Mouse (Mus musculus) liver, embryonic 14.5 days (tissue): ENCODE measurements around the gene Parp16. TPM values are rescaled to one million over a fixed set of nuclear protein-coding genes. Genes with fewer than 3 reads are reported as not detected.
"Not testable (repeated sequence)": the region's sequence is repeated elsewhere in the genome, so short reads cannot be mapped to it uniquely, and the experiment has no call there.

Experiments
- ATAC-seq: fragments of 200-750 bp; cut with Nextera tagmentation; 2 replicates; pipeline ENCODE4 v1.8.0; 2017; ENCODE audit warnings: moderate number of reproducible peaks, mild to moderate bottlenecking, moderate library complexity; ENCODE audit not compliant: insufficient read depth
- DNase-seq, 3 experiments: peaks; one replicate each; pipeline ENCODE4 v3.0.0-alpha.2; 2012 to 2013; ENCODE audit warnings: low read depth in 3 of 3, low spot score in 3 of 3
- H3K27ac ChIP-seq: fragments of 300-500 bp; sonication (generic); 2 replicates; pipeline ENCODE4 v1.5.1; 2014; ENCODE audit warnings: moderate library complexity, mild to moderate bottlenecking, control low read depth, inconsistent platforms
- H3K27me3 ChIP-seq: fragments of 300-500 bp; sonication (generic); 2 replicates; pipeline ENCODE4 v1.6.1; 2014; ENCODE audit warnings: mild to moderate bottlenecking, low read length, moderate library complexity; ENCODE audit not compliant: control insufficient read depth, insufficient read depth
- H3K36me3 ChIP-seq: fragments of 300-500 bp; sonication (generic); replicated peaks from 2 replicates; pipeline ENCODE4 v1.6.1; 2014; ENCODE audit warnings: low read depth; ENCODE audit not compliant: control insufficient read depth, insufficient read depth
- H3K4me1 ChIP-seq, 2 experiments: fragments of 200-500 bp in 1 of 2; fragments of 300-500 bp in 1 of 2; sonication (generic) in 1 of 2; replicated peaks; 2 replicates each; pipeline ENCODE4 v1.6.1; 2012 to 2014; ENCODE audit warnings: antibody characterized with exemption in 1 of 2, inconsistent platforms in 1 of 2, low read length in 1 of 2; ENCODE audit not compliant: control insufficient read depth in 2 of 2, insufficient read depth in 2 of 2
- H3K4me2 ChIP-seq: fragments of 300-500 bp; sonication (generic); 2 replicates; pipeline ENCODE4 v1.6.1; 2014; ENCODE audit warnings: low read depth, mild to moderate bottlenecking, control low read depth, moderate library complexity
- H3K4me3 ChIP-seq, 2 experiments: fragments of 200-500 bp in 1 of 2; fragments of 300-500 bp in 1 of 2; sonication (generic) in 1 of 2; 2 replicates each; pipeline ENCODE4 v1.5.1; 2012 to 2014; ENCODE audit warnings: low read depth in 2 of 2, low read length in 2 of 2, mild to moderate bottlenecking in 2 of 2, control low read depth in 1 of 2, inconsistent platforms in 1 of 2, moderate library complexity in 1 of 2; ENCODE audit not compliant: insufficient read depth in 1 of 2
- H3K9ac ChIP-seq: fragments of 300-500 bp; sonication (generic); replicated peaks from 2 replicates; pipeline ENCODE4 v1.6.1; 2014; ENCODE audit warnings: mild to moderate bottlenecking, control low read depth, moderate library complexity
- H3K9me3 ChIP-seq: fragments of 300-500 bp; sonication (generic); 2 replicates; pipeline ENCODE4 v1.6.1; 2016; ENCODE audit warnings: low read length, mixed read lengths; ENCODE audit not compliant: control insufficient read depth
- CTCF ChIP-seq: IDR thresholded peaks from 2 replicates; pipeline ENCODE4 v1.5.1; 2016; ENCODE audit warnings: antibody characterized with exemption, low read depth, control low read depth
- EP300 ChIP-seq: IDR thresholded peaks from 2 replicates; pipeline ENCODE4 v1.6.1; 2016; ENCODE audit warnings: antibody characterized with exemption, low read depth
- whole genome bisulfite sequencing: fragments of 180-500 bp; shearing (Covaris S2); extraction: QIAGEN DNeasy Blood & Tissue Kit; methylation state at CpG from one replicate; pipeline ENCODE4 v1.1.7; 2014; ENCODE audit not compliant: insufficient replicate concordance; 5-methylcytosine and 5-hydroxymethylcytosine counted together
- polyA plus RNA-seq, 2 experiments: library from polyadenylated mRNA; depleted of rRNA in 1 of 2; stranded (reverse) in 1 of 2; unstranded in 1 of 2; fragments of >200 nt; fragmentation: Nextera tagmentation in 1 of 2; extraction: Ambion mirVana in 1 of 2; gene quantifications; 2 replicates each; pipeline versions ENCODE4 v1.2.1 to v1.2.3; 2012 to 2014

The Parp16 gene
- polyA plus RNA-seq, 2 experiments, result 5.7 to 7.2 TPM

DNA sequence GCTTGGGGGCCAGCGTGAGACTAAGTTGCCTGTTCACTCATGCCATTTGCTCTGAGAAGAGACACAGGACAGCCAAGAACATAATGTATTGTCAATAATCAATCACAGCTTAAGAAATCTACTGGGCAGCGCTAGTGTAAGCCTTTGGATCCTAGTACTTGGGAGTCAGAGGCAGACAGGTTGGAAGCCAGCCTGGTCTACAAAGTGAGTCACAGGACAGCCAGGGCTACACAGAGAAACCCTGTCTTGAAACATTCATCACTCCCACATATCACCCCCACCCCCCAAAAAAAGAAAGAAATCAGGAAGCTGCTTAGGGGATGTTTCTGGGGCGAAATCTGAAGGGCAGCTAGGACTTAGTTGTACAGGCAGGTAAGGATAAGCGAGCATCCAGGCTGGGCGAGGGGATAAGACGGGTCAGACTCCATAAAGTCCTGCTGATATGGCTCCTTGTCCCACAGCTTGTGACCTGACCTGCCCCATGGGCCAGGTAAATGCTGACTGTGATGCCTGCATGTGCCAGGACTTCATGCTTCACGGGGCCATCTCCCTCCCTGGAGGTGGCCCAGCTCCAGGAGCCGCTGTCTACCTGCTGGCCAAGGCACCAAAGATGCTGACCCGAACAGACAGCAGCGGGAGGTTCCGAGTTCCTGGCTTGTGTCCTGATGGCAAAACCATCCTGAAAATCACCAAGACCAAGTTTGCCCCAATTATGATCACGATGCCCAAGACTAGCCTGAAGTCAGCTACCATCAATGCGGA is 78.1 kb downstream of the Parp16 start:
- TF ChIP-seq CTCF (no peak), EP300 (no peak)
- H3K4me2 ChIP-seq, result no peak overlapping the region
- no peaks in the 10 kb centered on the region for H3K9me3 ChIP-seq
- no peaks in the 10 kb centered on the region for H3K36me3 ChIP-seq
- H3K9ac ChIP-seq, result no peak overlapping the region
- DNase-seq (no peak), ATAC-seq (no peak)
- 68% methylated on average over 13 of the region's 13 CpGs for WGBS
- H3K4me3 ChIP-seq, result no peak overlapping the region
- H3K27ac ChIP-seq, result no peak overlapping the region
- H3K27me3 ChIP-seq, result no peaks in the 10 kb centered on the region
- H3K4me1 ChIP-seq, result no peaks in the 10 kb centered on the region

DNA sequence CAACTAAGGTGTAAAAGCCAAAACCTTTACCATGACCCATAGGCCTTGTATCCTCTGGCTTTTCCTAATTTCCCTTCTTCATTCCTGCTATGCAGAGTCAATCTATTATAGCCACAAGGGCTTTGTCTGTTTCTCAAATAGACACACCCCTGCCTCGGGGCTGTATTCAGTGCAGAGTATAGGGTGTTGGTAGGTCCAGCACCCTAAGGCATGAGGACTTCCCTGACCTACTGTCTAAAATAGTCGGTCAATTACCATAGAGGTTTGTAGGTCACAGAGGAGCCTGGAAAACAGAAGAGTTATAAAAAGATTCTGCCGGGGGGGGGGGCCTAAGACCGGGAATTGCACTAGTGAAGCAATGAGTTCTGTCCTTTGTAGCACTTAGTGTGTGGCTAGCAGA is 78.7 kb downstream of the Parp16 start:
- Histone ChIP-seq H3K27ac (no peak overlapping the region), H3K4me1 (no peaks in the 10 kb centered on the region), H3K9me3 (no peaks in the 10 kb centered on the region), H3K9ac (no peak overlapping the region), H3K4me3 (no peak overlapping the region), H3K4me2 (no peak overlapping the region), H3K36me3 (no peaks in the 10 kb centered on the region), H3K27me3 (no peaks in the 10 kb centered on the region)
- ATAC-seq, result no peak
- DNase-seq, result no peak
- TF ChIP-seq CTCF (no peak), EP300 (no peak)
- 66% methylated on average over 4 of the region's 4 CpGs for WGBS

- not testable (repeated sequence) for DNase-seq, ATAC-seq, H3K4me3 ChIP-seq, H3K9ac ChIP-seq, H3K27ac ChIP-seq, H3K9me3 ChIP-seq, H3K4me2 ChIP-seq, H3K27me3 ChIP-seq, H3K36me3 ChIP-seq, H3K4me1 ChIP-seq
- 68% methylated on average over 3 of the region's 3 CpGs for WGBS
Observed at GRCm38 (mm10) chr9:65274851-65275250, 79.7 kb downstream of the Parp16 start.

DNA sequence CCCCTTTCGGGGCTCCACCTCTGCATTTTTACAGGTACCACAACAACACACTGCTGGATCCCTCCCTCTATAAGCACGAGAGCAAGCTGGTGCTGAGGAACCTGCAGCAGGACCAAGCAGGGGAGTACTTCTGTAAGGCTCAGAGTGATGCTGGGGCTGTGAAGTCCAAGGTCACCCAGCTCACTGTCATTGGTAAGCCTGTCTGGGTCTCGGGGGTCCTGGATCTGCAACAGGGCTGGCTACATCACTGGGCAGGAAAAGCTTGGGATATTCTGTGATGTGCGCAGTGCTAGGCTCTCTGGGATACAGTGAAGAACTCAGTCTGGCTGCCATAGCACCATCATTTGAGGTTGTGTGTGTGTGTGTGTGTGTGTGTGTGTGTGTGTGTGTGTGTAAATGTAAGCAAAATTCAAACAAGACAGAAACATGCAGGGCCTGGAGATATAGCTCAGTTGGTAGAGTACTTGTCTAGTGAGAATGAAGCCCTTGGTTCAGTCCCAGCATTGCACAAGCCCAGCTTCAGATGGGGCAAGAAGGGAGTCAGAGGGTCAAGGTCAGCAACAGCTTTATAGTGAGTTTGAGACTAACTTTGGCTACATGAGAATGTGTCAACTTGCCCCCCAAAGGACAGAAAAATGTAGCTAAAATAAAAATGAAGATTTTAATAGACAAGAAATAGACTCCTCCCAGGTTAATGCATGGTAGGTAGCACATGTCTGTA is 80.8 kb downstream of the Parp16 start:
- WGBS, result 56% methylated on average over 4 of the region's 4 CpGs

GRCm38 (mm10) chr9:65281536-65282151 is 86.5 kb downstream of the Parp16 start:
- DNase-seq (no peak), ATAC-seq (no peak)
- Histone ChIP-seq H3K36me3 (no peaks in the 10 kb centered on the region), H3K27ac (no peak overlapping the region), H3K4me1 (no peaks in the 10 kb centered on the region), H3K4me3 (no peak overlapping the region), H3K9ac (no peak overlapping the region), H3K9me3 (no peaks in the 10 kb centered on the region), H3K27me3 (no peaks in the 10 kb centered on the region), H3K4me2 (no peak overlapping the region)
- WGBS, result 57% methylated on average over 5 of the region's 5 CpGs
- TF ChIP-seq EP300, result no peak
- TF ChIP-seq CTCF, result no peak

More for the DNA sequence above, 80.8 kb downstream of the Parp16 start:
- Histone ChIP-seq H3K4me2 (no peak overlapping the region), H3K4me1 (no peaks in the 10 kb centered on the region), H3K36me3 (no peaks in the 10 kb centered on the region), H3K9me3 (no peaks in the 10 kb centered on the region), H3K4me3 (no peak overlapping the region), H3K9ac (no peak overlapping the region), H3K27me3 (no peaks in the 10 kb centered on the region), H3K27ac (no peak overlapping the region)
- TF ChIP-seq EP300 (no peak), CTCF (no peak)
- no peak for ATAC-seq
- DNase-seq, result no peak
